Mouse (Mus musculus) MEL (cell line): Measurements from ENCODE around the gene Slc25a19.

ENCODE experiments used
- CTCF ChIP-seq, 3 experiments: IDR thresholded peaks in 2 of 3; conservative IDR thresholded peaks in 1 of 3; 2 replicates each; pipeline ENCODE4 v1.5.1; 2011 to 2012; ENCODE audit warnings: low read length in 3 of 3, low read depth in 2 of 3, mild to moderate bottlenecking in 2 of 3, improper control_type of control experiment in 1 of 3, inconsistent platforms in 1 of 3, mixed read lengths in 1 of 3, moderate library complexity in 1 of 3; ENCODE audit not compliant: control insufficient read depth in 1 of 3, insufficient read depth in 1 of 3, poor library complexity in 1 of 3, severe bottlenecking in 1 of 3
- EP300 ChIP-seq, 2 experiments: IDR thresholded peaks; 2 replicates each; pipeline ENCODE4 v1.6.1; 2011; ENCODE audit warnings: improper control_type of control experiment in 2 of 2, low read length in 2 of 2, low read depth in 1 of 2, mild to moderate bottlenecking in 1 of 2
- POLR2A ChIP-seq, 2 experiments: IDR thresholded peaks; 2 replicates each; pipeline ENCODE4 v1.6.1; 2011 to 2012; ENCODE audit warnings: low read length in 2 of 2, mild to moderate bottlenecking in 2 of 2, control low read depth in 1 of 2, improper control_type of control experiment in 1 of 2, low read depth in 1 of 2, moderate library complexity in 1 of 2; ENCODE audit not compliant: control insufficient read depth in 1 of 2, insufficient read depth in 1 of 2, poor library complexity in 1 of 2
- TAL1 ChIP-seq: IDR thresholded peaks from 2 replicates; pipeline ENCODE4 v1.6.1; 2012; ENCODE audit warnings: mild to moderate bottlenecking, inconsistent platforms, low read length, moderate library complexity, mixed read lengths
- TBP ChIP-seq: IDR thresholded peaks from 2 replicates; pipeline ENCODE4 v1.8.0; 2011; ENCODE audit warnings: low read depth, low read length, improper control_type of control experiment

DNA sequence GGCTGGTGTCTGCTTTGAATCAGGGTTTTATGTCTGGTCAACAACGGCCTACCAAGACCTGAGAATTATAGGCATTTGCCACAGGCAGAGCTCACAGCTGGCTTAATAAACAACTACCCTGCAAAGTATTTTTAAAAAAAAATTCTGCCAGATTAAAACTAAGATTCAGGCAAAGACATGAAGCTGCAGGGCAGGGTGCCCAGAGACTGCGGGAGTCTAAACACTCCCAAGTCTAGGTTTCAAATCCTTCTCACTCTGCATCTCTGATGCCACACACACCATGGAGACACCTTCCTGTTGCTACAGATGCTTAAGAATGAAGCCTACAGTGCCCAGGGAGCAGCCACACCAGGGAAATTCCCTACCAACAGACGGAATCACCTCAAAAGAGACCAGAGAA is 23.6 kb upstream of the Slc25a19 start:
- TF ChIP-seq POLR2A (IDR thresholded peaks at IDR 0.05; ENCODE audit: control insufficient read depth in 1 of 2, insufficient read depth in 1 of 2, low read depth in 1 of 2, low read length in 2 of 2, poor library complexity in 1 of 2), result no peak; a peak in 1 of 4 replicates
- no peak for TF ChIP-seq CTCF (IDR thresholded peaks at IDR 0.05 in 2 of 3, conservative IDR thresholded peaks at IDR 0.05 in 1 of 3; ENCODE audit: control insufficient read depth in 1 of 3, insufficient read depth in 1 of 3, low read depth in 2 of 3, low read length in 3 of 3, poor library complexity in 1 of 3, severe bottlenecking in 1 of 3)
- TF ChIP-seq EP300 (IDR thresholded peaks at IDR 0.05; ENCODE audit: low read depth in 1 of 2, low read length in 2 of 2), result no peak
- TF ChIP-seq TAL1, result no peak
- TF ChIP-seq TBP, result no peak
